ENCODE assay signal across 21 mouse cellular contexts in the genomic region with DNA sequence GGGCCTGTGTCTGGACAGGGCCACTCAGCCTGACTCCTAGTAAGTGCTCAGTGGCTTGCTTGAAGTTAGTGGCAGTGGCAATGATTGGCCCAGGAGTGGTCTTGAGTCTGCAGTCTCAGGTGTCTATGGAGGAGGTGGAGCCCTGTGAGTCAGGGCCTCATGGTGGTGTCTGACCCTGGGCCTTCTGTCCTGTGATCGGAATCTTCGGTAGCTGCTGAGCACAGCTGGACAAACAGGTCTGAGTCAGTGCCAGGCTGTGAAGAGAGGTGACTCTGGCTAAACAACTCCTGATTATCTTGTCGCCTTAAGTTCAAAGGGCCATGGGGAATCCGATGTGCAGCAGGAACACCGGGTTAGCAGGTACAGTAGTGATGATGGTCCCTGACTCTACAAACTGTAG. TPM values are rescaled to one million over a fixed set of nuclear protein-coding genes. Genes with fewer than 3 reads are reported as not detected.
DNase-seq lines count a peak whose midpoint lies in the region; ATAC-seq and TF ChIP-seq lines count a peak whose summit lies in the region.
"Had no signal": no experiment of that assay in that cellular context is flagged by ENCODE, and none has a peak within 500 bp of the region (broad histone marks: within the 10 kb centered on the region; RNA-seq: fewer than 3 reads in every experiment).

No protein-coding gene starts in this region.

- no peaks in the 10 kb centered on the region for H3K9me3 ChIP-seq in heart, postnatal 0 days (replicated peaks; ENCODE audit: control insufficient read depth, low read length)
- H3K9me3 ChIP-seq in midbrain, embryonic 10.5 days (replicated peaks): no peaks in the 10 kb centered on the region
- no peaks in the 10 kb centered on the region for H3K9me3 ChIP-seq in midbrain, embryonic 11.5 days (ENCODE audit: control insufficient read depth, low read length)
- H3K9me3 ChIP-seq in intestine, embryonic 16.5 days (ENCODE audit: control insufficient read depth, low read length): no peaks in the 10 kb centered on the region
- no peaks in the 10 kb centered on the region for H3K9me3 ChIP-seq in lung, postnatal 0 days (ENCODE audit: low read length)
- H3K9me3 ChIP-seq: limb, embryonic 13.5 days had no signal

- TF ChIP-seq CTCF in heart, postnatal 0 days (IDR thresholded peaks at IDR 0.05; ENCODE audit: low read depth): no peak
- no peak for TF ChIP-seq CTCF in lung, postnatal 0 days (IDR thresholded peaks at IDR 0.05)

- peak overlapping the region; percentile 24; the same call in 1 of the 2 replicates for H3K27ac ChIP-seq in heart, postnatal 0 days (ENCODE audit: low read depth)
- H3K27ac ChIP-seq in midbrain, embryonic 10.5 days (replicated peaks): peak overlapping the region; percentile 55; the same call in 1 of the 2 replicates
- no peak overlapping the region for H3K27ac ChIP-seq in midbrain, embryonic 11.5 days (ENCODE audit: low read depth, low read length)
- no peak overlapping the region for H3K27ac ChIP-seq in intestine, embryonic 16.5 days (ENCODE audit: low read length)
- no peak overlapping the region for H3K27ac ChIP-seq in lung, postnatal 0 days (ENCODE audit: low read length)
- H3K27ac ChIP-seq: limb, embryonic 13.5 days; liver, embryonic 14.5 days had no signal

- TF ChIP-seq EP300 in heart, postnatal 0 days (IDR thresholded peaks at IDR 0.05; ENCODE audit: low read depth): no peak
- TF ChIP-seq EP300 in lung, postnatal 0 days (IDR thresholded peaks at IDR 0.05): no peak

- peaks cover 42% of the 10 kb centered on the region for H3K4me1 ChIP-seq in heart, postnatal 0 days (ENCODE audit: control insufficient read depth, insufficient read depth)
- peaks cover 12% of the 10 kb centered on the region for H3K4me1 ChIP-seq in midbrain, embryonic 10.5 days
- H3K4me1 ChIP-seq in midbrain, embryonic 11.5 days (ENCODE audit: control insufficient read depth, insufficient read depth, low read length): no peaks in the 10 kb centered on the region
- H3K4me1 ChIP-seq in intestine, embryonic 16.5 days (ENCODE audit: control insufficient read depth, insufficient read depth, low read length): peaks cover 42% of the 10 kb centered on the region
- peaks cover 12% of the 10 kb centered on the region for H3K4me1 ChIP-seq in lung, postnatal 0 days (ENCODE audit: insufficient read depth, low read depth, low read length)

- no peaks in the 10 kb centered on the region for H3K27me3 ChIP-seq in heart, postnatal 0 days (ENCODE audit: control insufficient read depth, insufficient read depth, low read length)
- no peaks in the 10 kb centered on the region for H3K27me3 ChIP-seq in midbrain, embryonic 10.5 days (ENCODE audit: low read depth, poor library complexity, severe bottlenecking)
- no peaks in the 10 kb centered on the region for H3K27me3 ChIP-seq in midbrain, embryonic 11.5 days (ENCODE audit: control insufficient read depth, insufficient read depth, low read length)
- no peaks in the 10 kb centered on the region for H3K27me3 ChIP-seq in intestine, embryonic 16.5 days (replicated peaks; ENCODE audit: control insufficient read depth, insufficient read depth, low read length)
- H3K27me3 ChIP-seq in lung, postnatal 0 days (replicated peaks; ENCODE audit: insufficient read depth, low read length): no peaks in the 10 kb centered on the region
- H3K27me3 ChIP-seq: limb, embryonic 13.5 days had no signal

- no peak for DNase-seq in heart, postnatal 0 days (ENCODE audit: low spot score)
- no peak for DNase-seq in heart, postnatal 4 days
- DNase-seq in midbrain, embryonic 10.5 days (ENCODE audit: low spot score): no peak
- no peak for DNase-seq in midbrain, embryonic 11.5 days (ENCODE audit: low spot score, missing footprints)
- no peak for DNase-seq in lung, postnatal 0 days (ENCODE audit: low spot score)
- DNase-seq in retina, embryonic 14.5 days (ENCODE audit: low spot score): no peak
- DNase-seq: cerebellum, adult 9-10 months; lung, embryonic 14.5 days; right cerebral cortex, adult 18-20 months; thymus, adult 2 months; thymus, postnatal 4 days had no signal

- H3K4me2 ChIP-seq in heart, postnatal 0 days (ENCODE audit: low read depth, low read length): no peak overlapping the region
- H3K4me2 ChIP-seq in midbrain, embryonic 11.5 days: no peak overlapping the region
- no peak overlapping the region for H3K4me2 ChIP-seq in intestine, embryonic 16.5 days (ENCODE audit: low read depth, low read length)
- no peak overlapping the region for H3K4me2 ChIP-seq in lung, postnatal 0 days (replicated peaks; ENCODE audit: low read depth, low read length)
- H3K4me2 ChIP-seq: limb, embryonic 13.5 days; lung, embryonic 14.5 days had no signal

- whole genome bisulfite sequencing in heart, postnatal 0 days: 80% methylated on average over 5 of the region's 5 CpGs
- 92% methylated on average over 5 of the region's 5 CpGs for WGBS in midbrain, embryonic 10.5 days
- WGBS in midbrain, embryonic 11.5 days: 90% methylated on average over 5 of the region's 5 CpGs
- WGBS in intestine, embryonic 16.5 days: 66% methylated on average over 5 of the region's 5 CpGs
- WGBS in lung, postnatal 0 days: 62% methylated on average over 5 of the region's 5 CpGs

- ATAC-seq in heart, postnatal 0 days (ENCODE audit: insufficient read depth, low read depth): no peak
- no peak for ATAC-seq in midbrain, embryonic 11.5 days (ENCODE audit: low FRiP score)
- peak; percentile 19; the same call in 1 of the 2 replicates for ATAC-seq in intestine, embryonic 16.5 days
- ATAC-seq in lung, postnatal 0 days: no peak
- ATAC-seq: midbrain, embryonic 16.5 days had no signal

- no peak overlapping the region for H3K4me3 ChIP-seq in heart, postnatal 0 days (ENCODE audit: low read depth, low read length)
- no peak overlapping the region for H3K4me3 ChIP-seq in midbrain, embryonic 10.5 days
- H3K4me3 ChIP-seq in midbrain, embryonic 11.5 days (ENCODE audit: low read depth, low read length): no peak overlapping the region
- no peak overlapping the region for H3K4me3 ChIP-seq in intestine, embryonic 16.5 days (ENCODE audit: low read length)
- H3K4me3 ChIP-seq in lung, postnatal 0 days (ENCODE audit: low read depth, low read length): no peak overlapping the region
- H3K4me3 ChIP-seq: limb, embryonic 13.5 days; myocyte had no signal

- H3K9ac ChIP-seq in heart, postnatal 0 days (replicated peaks; ENCODE audit: low read depth, low read length): no peak overlapping the region
- no peak overlapping the region for H3K9ac ChIP-seq in midbrain, embryonic 11.5 days (ENCODE audit: low read length)
- no peak overlapping the region for H3K9ac ChIP-seq in intestine, embryonic 16.5 days (ENCODE audit: low read depth, low read length)
- H3K9ac ChIP-seq in lung, postnatal 0 days (replicated peaks; ENCODE audit: low read depth): no peak overlapping the region
- H3K9ac ChIP-seq: limb, embryonic 13.5 days; liver, embryonic 14.5 days; lung, embryonic 14.5 days had no signal

- no peaks in the 10 kb centered on the region for H3K36me3 ChIP-seq in heart, postnatal 0 days (replicated peaks; ENCODE audit: control insufficient read depth, insufficient read depth, low read length)
- H3K36me3 ChIP-seq in midbrain, embryonic 10.5 days: peaks cover 31% of the 10 kb centered on the region
- H3K36me3 ChIP-seq in midbrain, embryonic 11.5 days (ENCODE audit: control insufficient read depth, insufficient read depth, low read length): no peaks in the 10 kb centered on the region; the same call in 1 of the 2 replicates
- H3K36me3 ChIP-seq in intestine, embryonic 16.5 days (ENCODE audit: control insufficient read depth, insufficient read depth, low read length): no peaks in the 10 kb centered on the region
- H3K36me3 ChIP-seq in lung, postnatal 0 days (ENCODE audit: insufficient read depth, low read length): no peaks in the 10 kb centered on the region

RNA-seq across cellular contexts. Expression of a gene that starts 12.2 kb away (rescaled TPM):
- 11.2 and 12.3 TPM in 2 replicates for total RNA-seq in heart, postnatal 0 days (2014; rRNA removed; ENCODE audit: low replicate concordance)
- 2.8 and 3.1 TPM in 2 replicates for polyA plus RNA-seq in heart, postnatal 0 days (2015; fragmentation: Nextera tagmentation; extraction: Ambion mirVana)
- 10 to 100 TPM in 1 of 2 experiments, 1 to 10 TPM in 1; 9.9 to 11.0 TPM for total RNA-seq in heart, postnatal 4 days (2021)
- polyA plus RNA-seq in midbrain, embryonic 10.5 days (2016; fragmentation: Nextera tagmentation; extraction: Ambion mirVana): 6.8 and 7.9 TPM in 2 replicates
- polyA plus RNA-seq in midbrain, embryonic 11.5 days (2014; fragmentation: Nextera tagmentation; extraction: Ambion mirVana): 6.3 and 6.8 TPM in 2 replicates
- polyA plus RNA-seq in intestine, embryonic 16.5 days (2015; fragmentation: Nextera tagmentation; extraction: Ambion mirVana): 7.6 and 9.4 TPM in 2 replicates
- 8.0 and 8.4 TPM in 2 replicates for polyA plus RNA-seq in lung, postnatal 0 days (2015; fragmentation: Nextera tagmentation; extraction: Ambion mirVana)

RNA-seq across cellular contexts. Expression of a gene that starts 23.3 kb away (rescaled TPM):
- 17.9 and 31.0 TPM in 2 replicates for total RNA-seq in heart, postnatal 0 days (2014; rRNA removed; ENCODE audit: low replicate concordance)
- 56.1 and 58.4 TPM in 2 replicates for polyA plus RNA-seq in heart, postnatal 0 days (2015; fragmentation: Nextera tagmentation; extraction: Ambion mirVana)
- total RNA-seq in heart, postnatal 4 days (2021): 10 to 100 TPM; 32.5 to 34.4 TPM
- 113 and 116 TPM in 2 replicates for polyA plus RNA-seq in midbrain, embryonic 10.5 days (2016; fragmentation: Nextera tagmentation; extraction: Ambion mirVana)
- 103 and 110 TPM in 2 replicates for polyA plus RNA-seq in midbrain, embryonic 11.5 days (2014; fragmentation: Nextera tagmentation; extraction: Ambion mirVana)
- polyA plus RNA-seq in intestine, embryonic 16.5 days (2015; fragmentation: Nextera tagmentation; extraction: Ambion mirVana): 123 and 128 TPM in 2 replicates
- 103 and 112 TPM in 2 replicates for polyA plus RNA-seq in lung, postnatal 0 days (2015; fragmentation: Nextera tagmentation; extraction: Ambion mirVana)

RNA-seq across cellular contexts. Expression of a gene that starts 27.2 kb away (rescaled TPM):
- total RNA-seq in heart, postnatal 0 days (2014; rRNA removed; ENCODE audit: low replicate concordance): not detected in 2 replicates
- polyA plus RNA-seq in heart, postnatal 0 days (2015; fragmentation: Nextera tagmentation; extraction: Ambion mirVana): 0.18 TPM in 1 of 2 replicates, not detected in the other
- total RNA-seq in heart, postnatal 4 days (2021): under 1 TPM in 1 of 2 experiments, not detected in 1; 0.26 TPM
- polyA plus RNA-seq in midbrain, embryonic 10.5 days (2016; fragmentation: Nextera tagmentation; extraction: Ambion mirVana): 1.9 and 2.8 TPM in 2 replicates
- 2.0 and 2.1 TPM in 2 replicates for polyA plus RNA-seq in midbrain, embryonic 11.5 days (2014; fragmentation: Nextera tagmentation; extraction: Ambion mirVana)
- 0.33 and 0.34 TPM in 2 replicates for polyA plus RNA-seq in intestine, embryonic 16.5 days (2015; fragmentation: Nextera tagmentation; extraction: Ambion mirVana)
- not detected in 2 replicates for polyA plus RNA-seq in lung, postnatal 0 days (2015; fragmentation: Nextera tagmentation; extraction: Ambion mirVana)
- total RNA-seq: adrenal gland, postnatal 25 days; gastrocnemius, postnatal 10 days; granulocyte monocyte progenitor cell, adult 5-6 weeks had no signal
- polyA plus RNA-seq: heart, embryonic 14.5 days had no signal

RNA-seq across cellular contexts. Expression of a gene that starts 28.1 kb away (rescaled TPM):
- not detected in 2 replicates for total RNA-seq in heart, postnatal 0 days (2014; rRNA removed; ENCODE audit: low replicate concordance)
- polyA plus RNA-seq in heart, postnatal 0 days (2015; fragmentation: Nextera tagmentation; extraction: Ambion mirVana): not detected in 2 replicates
- not detected for total RNA-seq in heart, postnatal 4 days (2021)
- polyA plus RNA-seq in midbrain, embryonic 10.5 days (2016; fragmentation: Nextera tagmentation; extraction: Ambion mirVana): 0.17 and 0.22 TPM in 2 replicates
- 0.25 and 0.49 TPM in 2 replicates for polyA plus RNA-seq in midbrain, embryonic 11.5 days (2014; fragmentation: Nextera tagmentation; extraction: Ambion mirVana)
- not detected in 2 replicates for polyA plus RNA-seq in intestine, embryonic 16.5 days (2015; fragmentation: Nextera tagmentation; extraction: Ambion mirVana)
- polyA plus RNA-seq in lung, postnatal 0 days (2015; fragmentation: Nextera tagmentation; extraction: Ambion mirVana): not detected in 2 replicates
- total RNA-seq: adrenal gland, postnatal 25 days; gastrocnemius, postnatal 10 days; granulocyte monocyte progenitor cell, adult 5-6 weeks; heart, postnatal 36 days had no signal
- polyA plus RNA-seq: heart, embryonic 14.5 days; lung, embryonic 14.5 days; thymus, adult 2 months had no signal

RNA-seq across cellular contexts. Expression of a gene that starts 39.5 kb away (rescaled TPM):
- 25.7 and 28.0 TPM in 2 replicates for total RNA-seq in heart, postnatal 0 days (2014; rRNA removed; ENCODE audit: low replicate concordance)
- polyA plus RNA-seq in heart, postnatal 0 days (2015; fragmentation: Nextera tagmentation; extraction: Ambion mirVana): 25.5 and 27.0 TPM in 2 replicates
- 10 to 100 TPM; 31.6 to 38.6 TPM for total RNA-seq in heart, postnatal 4 days (2021)
- polyA plus RNA-seq in midbrain, embryonic 10.5 days (2016; fragmentation: Nextera tagmentation; extraction: Ambion mirVana): 15.9 and 17.1 TPM in 2 replicates
- polyA plus RNA-seq in midbrain, embryonic 11.5 days (2014; fragmentation: Nextera tagmentation; extraction: Ambion mirVana): 13.2 and 13.6 TPM in 2 replicates
- polyA plus RNA-seq in intestine, embryonic 16.5 days (2015; fragmentation: Nextera tagmentation; extraction: Ambion mirVana): 14.7 and 16.5 TPM in 2 replicates
- 32.0 and 38.9 TPM in 2 replicates for polyA plus RNA-seq in lung, postnatal 0 days (2015; fragmentation: Nextera tagmentation; extraction: Ambion mirVana)

Comparison
In these comparisons a context has a peak if more than half of its experiments do, and no peak if none do; other contexts are left out.
1. H3K27ac ChIP-seq: peak in heart, postnatal 0 days (single experiment) and midbrain, embryonic 10.5 days (single experiment); none in midbrain, embryonic 11.5 days (single experiment), intestine, embryonic 16.5 days (single experiment) and lung, postnatal 0 days (single experiment).